Mouse (Mus musculus) kidney, adult 11 months (tissue): ENCODE data around the gene Myo1a.

Experiments used
- DNase-seq: peaks from one replicate; pipeline ENCODE4 v3.0.0; 2022

Gene Myo1a

DNA sequence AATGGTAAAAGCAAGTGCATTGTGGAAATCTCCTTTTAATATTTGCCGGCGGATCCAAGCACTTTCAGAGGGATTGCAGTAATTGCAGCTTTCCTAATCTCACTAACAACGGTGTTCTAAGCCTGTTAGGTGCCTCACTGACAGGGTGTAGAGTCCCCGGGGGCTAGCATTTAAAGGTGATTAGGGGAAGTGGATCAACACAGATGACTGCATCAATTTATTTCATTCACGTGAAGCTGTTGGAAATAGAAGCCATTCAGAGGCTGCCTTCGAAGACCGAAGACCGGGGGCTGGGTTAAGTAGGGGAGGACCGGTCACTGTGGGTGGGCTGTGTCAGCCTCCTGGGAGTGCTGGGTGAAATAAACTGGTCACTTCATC lies 26.0 kb downstream of the Myo1a start:
- DNase-seq: no peak

DNA sequence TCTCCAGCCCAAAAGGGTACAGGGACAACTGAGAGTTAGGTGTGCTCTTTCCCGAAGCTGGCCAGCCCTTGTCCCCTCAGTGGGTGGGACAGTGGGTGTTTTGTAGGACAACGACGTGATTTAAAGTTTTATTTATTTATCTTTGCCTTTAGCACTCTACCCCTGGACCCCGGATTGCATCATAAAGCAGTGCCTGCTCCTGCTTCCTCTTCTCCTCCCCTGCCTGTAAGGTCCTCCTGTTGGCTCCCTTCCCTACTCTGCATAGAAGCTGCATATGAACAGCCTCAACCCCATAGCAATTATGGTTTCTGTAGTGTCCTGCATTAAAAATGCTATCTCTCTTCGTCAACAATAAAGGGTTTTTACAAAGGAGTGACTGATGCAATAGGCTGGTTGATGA lies 26.4 kb downstream of the Myo1a start:
- DNase-seq: no peak

DNA sequence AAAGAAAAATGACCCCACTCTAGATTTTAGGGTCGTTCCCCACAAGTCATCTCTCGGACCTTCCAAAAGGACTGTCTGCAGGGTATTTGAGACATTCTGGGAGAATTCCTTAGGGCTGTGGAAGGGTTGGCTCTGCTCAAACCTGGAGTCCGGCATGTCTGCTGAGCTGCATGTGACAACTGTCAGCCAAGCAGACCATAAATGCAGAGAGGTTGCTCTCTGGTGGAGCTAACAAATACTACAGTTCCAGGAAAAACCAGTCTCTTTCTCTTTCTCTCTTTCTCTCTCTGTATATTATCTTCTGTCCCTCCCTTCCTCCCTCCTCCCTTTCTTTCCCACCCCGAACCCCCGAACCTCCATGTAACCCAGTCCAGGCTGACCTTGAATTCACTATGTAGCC lies 29.5 kb downstream of the Myo1a start:
- no peak for DNase-seq

DNA sequence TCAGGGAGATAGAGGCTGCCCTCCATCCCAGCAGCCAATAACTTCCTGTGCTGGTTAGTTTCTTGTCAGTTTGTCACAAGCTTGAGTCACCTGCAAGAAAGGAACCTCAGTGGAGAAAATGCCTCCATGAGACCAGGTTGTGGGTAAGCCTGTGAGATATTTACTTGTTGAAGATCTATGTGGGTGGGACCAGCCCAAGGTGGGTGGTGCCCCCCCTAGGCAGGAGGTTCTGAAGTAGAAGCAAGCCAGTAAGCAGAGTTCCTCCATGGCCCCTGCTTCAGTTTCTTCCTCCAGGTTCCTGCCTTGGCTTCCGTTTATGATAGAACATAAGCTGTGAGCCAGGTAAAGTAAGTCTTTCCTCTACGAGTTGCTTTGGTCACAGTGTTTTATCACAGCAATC lies 31.3 kb downstream of the Myo1a start:
- DNase-seq: no peak

DNA sequence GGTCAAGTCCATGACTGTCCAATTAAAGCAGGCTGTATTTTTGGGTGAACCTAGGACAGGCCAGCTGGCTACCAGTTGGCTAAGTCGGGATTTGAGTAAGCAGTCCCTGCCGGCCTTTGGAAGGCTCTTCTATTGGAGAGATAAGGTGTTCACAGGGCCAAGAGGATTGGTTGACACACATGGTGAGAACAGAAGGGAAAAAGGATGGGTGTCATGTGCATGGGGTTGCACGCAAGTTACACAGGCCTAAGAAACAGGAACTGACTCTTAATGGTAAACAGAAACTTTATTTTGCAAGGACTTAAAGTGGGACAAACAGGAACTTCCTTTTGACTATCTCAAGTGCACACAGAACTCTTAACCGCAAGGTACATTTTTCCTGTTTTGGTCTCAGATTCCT lies 31.9 kb downstream of the Myo1a start:
- no peak for DNase-seq

DNA sequence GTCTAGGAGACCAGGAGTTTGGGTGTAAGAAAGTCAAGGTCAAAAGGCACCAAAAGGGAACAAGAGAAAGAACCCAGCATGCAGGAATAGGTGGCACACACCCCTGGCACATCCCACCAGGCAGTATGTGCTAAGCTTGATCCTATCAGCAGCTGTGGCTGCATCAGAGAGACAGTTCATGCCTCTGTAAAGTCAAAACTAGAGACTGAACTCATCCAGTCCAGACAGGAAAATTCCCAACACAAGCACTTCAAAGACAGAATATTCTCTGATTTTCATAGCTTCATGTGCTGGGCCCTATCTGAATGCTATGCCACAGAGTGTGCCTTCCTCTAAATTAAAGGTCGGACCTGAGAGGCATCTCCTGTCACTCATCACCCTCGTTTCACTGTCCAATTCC lies 32.6 kb downstream of the Myo1a start:
- no peak for DNase-seq

DNA sequence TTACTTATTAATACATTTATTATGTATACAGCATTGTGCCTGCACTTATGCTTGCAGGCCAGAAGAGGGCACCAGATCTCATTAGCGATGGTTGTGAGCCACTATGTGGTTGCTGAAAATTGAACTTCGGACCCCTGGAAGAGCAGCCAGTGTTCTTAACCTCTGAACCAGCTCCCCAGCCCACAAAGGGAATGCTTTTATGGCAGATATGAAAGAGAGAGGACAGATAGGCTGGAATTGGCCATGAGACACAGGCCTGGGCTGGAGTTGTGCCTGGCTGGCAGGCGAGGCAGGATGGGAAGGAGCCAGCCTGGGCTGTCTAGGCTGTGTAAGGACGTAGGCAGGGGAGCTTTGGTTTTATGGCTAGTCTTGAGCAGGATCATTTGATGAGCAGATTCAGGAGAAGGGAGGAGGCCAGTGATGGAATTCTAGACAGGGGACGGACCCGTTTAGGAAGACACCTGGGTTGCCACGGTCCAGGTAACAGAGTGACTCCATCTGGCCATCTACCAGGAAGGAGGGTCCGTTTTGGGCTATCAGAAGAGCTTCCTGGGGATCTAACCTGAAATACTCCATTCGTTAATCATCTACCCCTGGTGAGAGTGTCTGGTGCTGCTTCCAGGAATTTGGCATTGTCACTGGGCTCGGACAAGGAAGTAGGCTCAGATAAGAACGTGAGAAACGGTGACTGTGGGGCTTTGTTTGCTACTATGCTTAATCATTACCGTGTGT lies 33.3 kb downstream of the Myo1a start:
- peak; percentile 66 for DNase-seq

DNA sequence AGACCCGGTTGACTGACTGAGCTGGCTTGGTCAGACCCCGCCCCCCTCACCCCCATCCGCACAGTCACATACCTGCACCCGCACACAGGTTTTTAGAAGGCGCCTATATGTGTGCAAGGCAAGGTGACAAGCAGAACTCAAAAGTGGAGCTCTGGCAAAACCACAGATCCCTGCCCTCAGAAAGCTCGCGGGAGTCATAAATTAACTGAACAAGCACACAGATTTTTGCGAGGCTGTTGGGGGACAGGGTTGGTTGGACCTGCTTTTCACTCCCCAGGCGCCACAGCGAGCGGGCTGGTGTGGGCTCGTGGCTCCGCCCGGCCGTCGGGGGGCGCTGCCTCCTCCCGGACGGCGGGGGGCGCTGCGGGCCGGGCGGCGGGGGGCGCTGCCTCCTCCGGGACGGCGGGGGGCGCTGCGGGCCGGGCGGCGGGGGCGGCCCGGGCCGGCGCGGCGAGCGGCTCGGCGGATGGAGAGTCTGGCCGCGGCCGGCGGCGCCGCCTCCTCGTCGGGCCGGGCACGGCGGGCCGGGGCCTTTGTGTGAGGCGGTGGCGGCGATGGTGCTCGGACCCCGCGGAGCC lies 34.2 kb downstream of the Myo1a start, which contains the start of gene Zbtb39:
Gene Zbtb39 (plus strand): TSS at position 456 of the 578 bp plus-strand sequence.
- peak; percentile 71 for DNase-seq

DNA sequence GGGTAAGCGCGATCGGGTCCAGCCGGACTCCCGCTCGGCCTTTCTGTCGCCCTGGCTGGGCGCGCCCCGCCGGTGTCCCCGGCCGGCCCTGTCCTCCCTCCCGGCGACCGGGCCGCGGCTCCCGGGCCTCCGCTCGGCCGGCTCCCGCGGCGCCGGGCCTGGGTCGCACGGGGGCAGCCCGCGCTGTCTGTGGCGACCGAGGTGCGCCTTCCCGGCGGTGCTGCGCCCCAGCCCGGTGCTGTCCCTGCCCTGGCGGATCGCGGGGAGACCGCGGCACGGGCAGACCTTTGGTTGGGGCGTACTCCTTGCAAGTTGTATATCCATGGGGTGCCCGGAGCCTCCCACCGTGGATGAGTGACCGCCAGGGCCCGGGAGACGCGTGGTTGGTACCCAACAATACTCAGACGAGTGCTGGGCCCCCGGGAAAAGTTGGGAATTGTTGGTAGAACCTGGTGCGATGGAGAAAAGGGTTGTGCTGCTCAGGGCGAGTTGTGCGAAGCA lies 34.7 kb downstream of the Myo1a start:
- DNase-seq: peak; percentile 40

DNA sequence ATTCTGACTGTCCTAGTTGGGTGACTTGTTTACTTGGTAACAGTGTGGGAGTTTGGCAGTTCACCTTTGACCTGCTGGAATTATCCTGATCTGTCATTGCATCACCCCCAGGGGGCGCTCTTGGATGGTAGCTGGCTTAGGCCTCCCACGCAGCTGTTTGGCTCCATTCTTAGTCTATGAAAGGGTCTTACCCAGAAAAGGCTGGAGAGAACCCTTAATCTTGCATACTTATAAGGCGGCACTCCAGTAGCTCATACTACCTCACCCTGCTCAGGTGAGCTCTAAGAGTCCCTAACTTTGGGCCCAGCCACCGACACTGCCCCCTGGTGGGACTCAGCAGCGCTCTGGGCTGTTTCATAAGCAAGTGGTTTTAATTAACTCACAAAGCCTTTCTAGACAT lies 39.7 kb downstream of the Myo1a start:
- peak; percentile 58 for DNase-seq

DNA sequence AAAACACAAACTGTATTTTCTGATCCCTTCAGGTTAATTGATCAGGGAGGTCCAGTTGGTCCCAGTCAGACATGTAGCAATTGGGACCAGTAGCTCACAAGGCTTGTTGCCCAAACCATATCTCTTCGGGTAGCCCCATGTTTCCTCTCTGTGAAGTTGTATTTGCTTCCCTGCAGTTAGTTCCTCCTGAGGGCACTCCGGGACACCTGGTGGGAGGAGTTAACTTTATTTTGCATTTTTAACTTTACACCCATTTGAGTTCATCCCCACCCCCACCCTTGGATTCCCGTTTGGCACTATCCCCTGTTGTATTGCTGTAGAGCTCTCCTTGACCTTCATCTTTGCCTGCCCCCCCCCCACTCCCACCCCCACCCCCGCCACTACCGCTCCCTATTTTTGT lies 40.9 kb downstream of the Myo1a start:
- DNase-seq: no peak

DNA sequence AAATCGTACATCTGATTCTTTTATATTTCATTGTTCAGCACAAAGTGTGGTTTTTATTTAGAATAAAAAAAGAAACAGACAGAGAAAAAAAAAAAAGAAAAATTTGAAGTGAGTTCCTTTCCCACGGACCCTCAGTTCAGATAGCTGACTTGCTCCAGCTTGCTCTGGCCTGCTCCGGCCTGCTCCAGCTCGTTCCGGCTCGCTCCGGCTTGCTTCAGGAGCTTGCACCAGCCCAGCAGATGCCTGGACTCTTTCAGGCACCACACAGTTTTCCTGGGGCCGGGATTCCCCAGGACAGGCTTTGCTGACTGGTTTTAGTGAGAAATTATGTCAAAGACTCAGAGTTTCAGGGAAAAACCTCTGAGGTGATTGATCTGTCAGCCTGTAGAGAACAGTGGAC lies 42.3 kb downstream of the Myo1a start:
- DNase-seq: peak; percentile 65

DNA sequence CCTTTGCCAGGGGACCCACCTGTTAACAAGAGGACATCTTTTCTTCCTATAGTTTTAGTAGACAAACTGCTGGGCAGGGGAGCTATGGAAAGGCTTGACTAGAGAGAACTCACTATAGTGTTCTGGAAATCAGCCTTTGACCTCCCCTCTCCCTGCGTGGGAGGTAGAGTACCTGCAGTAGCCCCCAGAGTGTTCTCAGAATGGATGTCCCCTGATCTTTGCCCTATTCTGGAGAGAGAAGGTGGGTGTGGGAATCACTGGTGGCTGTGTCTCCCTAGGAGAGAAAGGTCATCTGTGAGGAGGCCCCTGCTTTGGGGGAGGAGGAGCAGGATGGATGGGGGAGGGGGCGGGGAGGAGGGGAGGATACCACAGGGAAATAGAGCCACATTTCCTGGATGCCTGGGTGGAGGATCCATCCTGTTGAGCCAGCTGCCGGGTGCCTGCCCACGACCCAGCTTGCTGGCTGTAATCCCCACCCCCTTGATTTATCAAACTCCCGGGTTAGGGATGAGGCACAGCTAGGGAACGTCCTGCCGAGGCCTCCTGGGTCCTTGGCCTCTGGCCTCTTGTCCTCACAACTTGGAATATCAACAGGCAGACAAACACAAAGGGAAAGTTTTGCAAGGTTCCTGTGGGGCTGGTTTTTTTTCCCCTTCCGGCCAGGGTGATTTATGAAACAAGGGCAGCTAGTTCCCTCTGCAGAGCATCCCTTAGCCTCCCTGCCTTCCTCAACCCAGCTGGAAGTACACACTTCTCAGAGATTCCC lies 44.1 kb downstream of the Myo1a start:
- DNase-seq: peak; percentile 83

DNA sequence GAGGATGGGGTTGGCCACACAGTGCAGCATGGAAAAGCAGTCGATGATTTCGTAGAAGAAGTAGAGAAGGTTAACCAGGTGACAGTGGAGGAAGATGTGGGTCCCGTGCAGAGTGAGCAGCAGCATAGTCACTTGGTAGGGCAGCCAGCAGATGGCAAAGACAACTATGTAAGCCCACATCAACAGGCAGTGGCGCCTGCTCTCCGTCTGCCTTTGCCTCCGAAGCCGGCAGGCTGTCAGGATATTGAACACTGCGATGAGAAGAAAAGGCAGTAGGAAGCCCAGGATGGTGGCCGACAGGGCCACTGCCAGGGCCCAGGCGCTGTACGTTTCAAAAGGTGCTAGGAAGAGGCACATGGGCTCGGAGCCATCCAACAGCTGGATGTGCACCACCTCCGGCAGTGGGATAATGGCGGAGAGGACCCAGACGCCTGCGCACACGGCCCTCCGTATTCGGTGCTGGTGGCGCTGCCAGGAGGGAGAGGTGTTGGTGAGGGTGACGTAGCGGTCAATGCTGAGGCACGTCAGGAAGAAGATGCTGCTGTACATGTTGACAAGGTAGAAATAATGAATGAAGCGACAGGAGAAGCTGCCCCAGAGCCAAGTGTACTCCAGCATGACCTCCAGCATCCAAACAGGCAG lies 45.3 kb downstream of the Myo1a start:
- no peak for DNase-seq

DNA sequence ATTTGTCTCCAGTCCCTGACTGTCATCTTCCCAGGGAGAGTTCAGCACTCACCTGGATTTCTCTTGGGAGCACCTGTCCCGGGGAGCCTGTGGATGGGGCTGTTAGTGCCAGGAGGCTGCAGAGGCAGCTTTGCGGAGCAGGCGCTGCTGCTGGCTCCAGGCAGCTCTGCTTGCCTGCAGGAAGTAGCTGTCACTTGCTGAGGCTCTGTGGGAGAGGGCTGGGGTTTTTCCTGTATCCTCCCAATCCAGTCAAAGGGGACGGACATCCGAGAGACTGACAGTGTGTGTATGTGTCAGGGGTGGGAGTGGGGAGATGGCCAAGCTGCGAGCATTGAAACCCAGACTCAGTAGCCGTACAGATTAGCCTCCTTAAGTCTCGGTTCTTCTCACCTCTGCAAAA lies 46.6 kb downstream of the Myo1a start, which contains the start of gene Gpr182:
Gene Gpr182 (minus strand): TSS at position 185 of the 400 bp plus-strand sequence.
- peak; percentile 49 for DNase-seq

DNA sequence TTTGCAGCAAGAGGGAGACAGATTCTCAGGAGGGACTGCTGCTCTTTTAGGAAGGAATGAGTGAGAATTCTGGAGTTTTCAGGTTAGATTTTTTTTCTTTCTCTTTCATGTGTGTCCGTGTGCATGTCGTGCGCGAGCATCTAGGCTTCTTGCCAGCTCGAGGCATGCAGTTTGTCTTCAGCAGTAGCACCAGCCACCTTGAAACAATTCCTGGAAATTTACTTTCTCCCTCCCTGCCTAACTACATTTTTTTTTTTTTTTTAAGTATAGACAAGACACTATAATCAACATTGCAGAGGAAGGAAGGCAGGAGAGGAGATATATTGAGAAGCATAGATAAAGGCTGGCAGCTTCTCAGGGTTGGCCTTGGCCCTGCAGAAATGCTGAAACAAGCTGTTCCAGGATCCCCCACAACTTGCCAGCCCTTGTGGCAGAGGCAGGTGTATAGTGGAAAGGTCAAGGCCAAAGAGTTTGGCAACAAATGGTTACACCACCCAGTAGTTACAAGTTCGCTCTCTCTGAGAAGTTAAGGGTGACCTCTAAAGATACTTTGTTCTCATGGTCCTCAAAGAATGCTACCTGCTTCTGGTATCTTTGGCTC lies 49.7 kb downstream of the Myo1a start:
- DNase-seq: peak; percentile 29

DNA sequence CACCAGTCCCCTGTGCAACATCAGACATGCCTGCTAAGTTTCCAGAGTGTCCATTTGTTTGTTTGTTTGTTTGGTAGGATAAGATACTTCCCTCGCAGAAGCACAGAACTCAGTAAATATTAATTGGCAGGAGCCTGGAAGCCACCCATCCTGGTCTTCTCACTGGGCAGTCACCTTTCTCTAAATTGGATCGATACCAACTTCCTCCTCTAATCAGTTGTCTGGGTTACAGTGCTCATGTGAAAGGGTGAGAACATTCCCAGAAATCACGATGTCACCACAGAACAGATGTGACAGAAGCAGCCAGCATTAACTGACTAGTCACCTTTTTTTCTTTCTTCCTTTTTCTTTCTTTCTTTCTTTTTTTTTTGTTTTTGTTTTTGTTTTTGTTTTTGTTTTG lies 50.3 kb downstream of the Myo1a start:
- DNase-seq: peak; percentile 7

DNA sequence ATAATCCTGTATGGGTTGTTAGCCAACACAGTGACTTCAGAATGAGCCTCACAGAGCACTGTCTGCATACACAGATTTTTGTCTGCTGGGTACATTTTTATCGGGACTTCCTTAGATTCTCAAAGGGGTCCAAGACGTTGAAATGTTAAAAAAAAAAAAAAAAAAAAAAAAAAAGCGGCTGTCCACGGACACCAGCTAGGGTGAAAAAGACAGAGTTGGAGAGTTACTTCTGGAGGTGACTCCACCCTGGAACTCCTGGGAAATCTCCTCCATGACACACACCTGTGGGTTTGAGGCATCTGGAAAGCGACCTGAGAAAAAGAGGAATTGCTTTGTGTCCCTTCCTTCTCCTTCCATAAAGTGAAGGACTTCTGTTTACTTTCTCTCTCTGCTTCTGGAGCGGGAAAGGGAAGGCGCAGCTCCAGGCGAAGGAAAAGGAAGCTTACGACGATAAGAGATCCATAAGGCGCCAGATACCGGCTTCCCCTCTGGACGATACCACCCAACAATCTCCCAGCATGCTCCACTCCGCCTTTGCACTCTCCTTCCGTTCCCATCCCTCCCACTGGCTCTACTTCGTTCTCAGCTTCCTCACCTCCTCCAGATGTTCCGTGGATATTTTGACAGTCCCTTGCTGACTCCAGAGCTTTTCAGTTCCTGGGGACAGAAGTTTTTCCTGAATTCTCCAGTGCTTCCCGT lies 50.9 kb downstream of the Myo1a start:
- DNase-seq: peak; percentile 8

DNA sequence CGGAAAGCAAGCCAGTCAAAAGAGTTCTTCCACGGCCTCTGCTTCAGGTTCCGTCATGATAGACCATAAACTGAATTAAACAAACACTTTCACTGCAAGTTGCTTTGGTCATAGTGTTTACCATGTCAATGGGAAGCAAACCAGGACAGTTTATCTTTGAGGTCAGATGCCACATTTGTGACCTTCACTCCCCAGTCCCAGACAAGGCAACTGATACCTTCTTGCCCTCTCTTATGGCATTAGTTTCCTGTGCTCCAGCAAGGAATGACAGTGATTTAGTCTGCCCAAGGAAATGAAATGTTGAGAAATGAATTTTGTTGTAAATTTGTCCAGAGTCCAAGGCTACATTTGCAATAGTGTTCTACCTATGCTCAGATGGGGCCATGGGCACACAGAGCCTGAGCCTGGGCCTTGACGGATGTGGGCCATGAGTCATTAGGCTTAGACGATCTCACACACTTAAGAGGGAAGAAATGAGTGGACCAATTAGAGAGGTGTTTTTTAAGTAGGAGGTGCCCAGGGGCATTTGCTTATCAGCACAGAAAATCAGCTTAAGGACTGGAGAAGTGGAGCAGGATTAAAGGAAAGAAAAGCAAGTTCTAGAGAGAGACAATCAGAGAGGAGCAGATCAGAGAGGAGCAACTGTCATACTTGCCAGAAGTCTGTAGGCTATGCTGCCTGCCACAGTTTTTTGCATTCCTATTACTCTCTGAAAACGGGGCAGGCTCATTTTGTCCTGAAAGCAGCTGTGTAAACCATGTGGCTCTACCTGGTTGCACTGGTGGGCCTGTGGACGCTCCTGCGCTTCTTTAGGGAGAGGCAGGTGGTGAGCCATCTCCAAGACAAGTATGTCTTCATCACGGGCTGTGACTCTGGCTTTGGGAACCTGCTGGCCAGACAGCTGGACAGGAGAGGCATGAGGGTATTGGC lies 54.5 kb downstream of the Myo1a start, which contains the start of the genes Rdh1 and Rdh16f1:
Gene Rdh1 (plus strand): TSS at position 541 of the 930 bp plus-strand sequence.
Gene Rdh16f1 (plus strand): TSS at position 607 of the 930 bp plus-strand sequence.
- DNase-seq: peak; percentile 0

DNA sequence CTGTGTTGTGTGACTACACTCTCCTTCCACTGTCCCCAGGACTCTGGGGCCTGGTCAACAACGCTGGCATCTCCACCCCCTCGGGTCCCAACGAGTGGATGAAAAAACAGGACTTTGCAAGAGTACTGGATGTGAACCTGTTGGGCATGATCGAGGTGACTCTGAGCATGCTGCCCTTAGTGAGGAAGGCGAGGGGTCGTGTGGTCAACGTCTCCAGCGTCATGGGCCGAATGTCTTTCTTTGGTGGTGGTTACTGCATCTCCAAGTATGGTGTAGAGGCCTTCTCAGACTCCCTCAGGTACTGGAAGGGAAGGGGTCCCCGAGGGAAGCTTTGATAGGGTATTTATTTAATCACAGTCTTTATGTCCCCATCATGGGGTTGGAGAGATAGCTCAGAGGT lies 58.0 kb downstream of the Myo1a start:
- peak; percentile 2 for DNase-seq
